Mouse (Mus musculus): Measurements from ENCODE around the gene Hunk.

- no peak for TF ChIP-seq CTCF (IDR thresholded peaks at IDR 0.05; ENCODE audit: control insufficient read depth, insufficient read depth, low read length)
- TF ChIP-seq POLR2A (IDR thresholded peaks at IDR 0.05; ENCODE audit: borderline replicate concordance, control insufficient read depth, low read depth, low read length) = no peak
These were observed 49.4 kb downstream of the Hunk start for GRCm38 (mm10) chr16:90435231-90435630.

Data from bone marrow, adult 2 months (tissue).